Mouse (Mus musculus): ENCODE data around the gene Hltf. TPM values are rescaled to one million over a fixed set of nuclear protein-coding genes. Genes with fewer than 3 reads are reported as not detected.

Gene Hltf
- polyA plus RNA-seq, 1 experiment, result 7.8 TPM

- Histone ChIP-seq H3K4me3 (ENCODE audit: insufficient read depth, low read depth, low read length) (no peak overlapping the region), H3K27ac (replicated peaks; ENCODE audit: low read depth, low read length) (no peak overlapping the region), H3K4me1 (ENCODE audit: control insufficient read depth, insufficient read depth, insufficient read length, low read length) (peaks cover 2% of the 10 kb centered on the region; the same call in 1 of the 2 replicates)
These were observed 90.0 kb downstream of the Hltf start for GRCm38 (mm10) chr3:20147647-20148046.

GRCm38 (mm10) chr3:20150511-20150910 is 92.9 kb downstream of the Hltf start:
- no peak overlapping the region for H3K27ac ChIP-seq (replicated peaks; ENCODE audit: low read depth, low read length)
- H3K4me1 ChIP-seq (ENCODE audit: control insufficient read depth, insufficient read depth, insufficient read length, low read length), result peaks cover 7% of the 10 kb centered on the region; the same call in 1 of the 2 replicates
- H3K4me3 ChIP-seq (ENCODE audit: insufficient read depth, low read depth, low read length), result no peak overlapping the region

- Histone ChIP-seq H3K4me1 (ENCODE audit: control insufficient read depth, insufficient read depth, insufficient read length, low read length) (peaks cover 7% of the 10 kb centered on the region; the same call in 1 of the 2 replicates), H3K27ac (replicated peaks; ENCODE audit: low read depth, low read length) (no peak overlapping the region), H3K4me3 (ENCODE audit: insufficient read depth, low read depth, low read length) (no peak overlapping the region)
These were observed 94.0 kb downstream of the Hltf start for GRCm38 (mm10) chr3:20151651-20152050.

- peaks cover 7% of the 10 kb centered on the region; the same call in 1 of the 2 replicates for H3K4me1 ChIP-seq (ENCODE audit: control insufficient read depth, insufficient read depth, insufficient read length, low read length)
- H3K27ac ChIP-seq (replicated peaks; ENCODE audit: low read depth, low read length), result peak within 1 kb of the TSS; percentile 81
- H3K4me3 ChIP-seq (ENCODE audit: insufficient read depth, low read depth, low read length), result peak within 1 kb of the TSS; percentile 98
These were observed 97.1 kb downstream of the Hltf start, which contains the start of gene Gyg for GRCm38 (mm10) chr3:20154531-20155367. Gene Gyg (minus strand): TSS chr3:20155317.

- Histone ChIP-seq H3K4me1 (ENCODE audit: control insufficient read depth, insufficient read depth, insufficient read length, low read length) (peaks cover 7% of the 10 kb centered on the region; the same call in 1 of the 2 replicates), H3K4me3 (ENCODE audit: insufficient read depth, low read depth, low read length) (no peak overlapping the region), H3K27ac (replicated peaks; ENCODE audit: low read depth, low read length) (no peak overlapping the region)
These were observed 97.9 kb downstream of the Hltf start for GRCm38 (mm10) chr3:20155476-20155875.

- no peak overlapping the region for H3K27ac ChIP-seq (replicated peaks; ENCODE audit: low read depth, low read length)
- H3K4me3 ChIP-seq (ENCODE audit: insufficient read depth, low read depth, low read length), result no peak overlapping the region
- H3K4me1 ChIP-seq (ENCODE audit: control insufficient read depth, insufficient read depth, insufficient read length, low read length), result no peaks in the 10 kb centered on the region; the same call in 1 of the 2 replicates
These were observed 109.9 kb downstream of the Hltf start for GRCm38 (mm10) chr3:20167487-20167886.

Other genes starting within 250 kb of the Hltf start
- 25.5 and 33.9 TPM in 2 replicates for gene Cp, start 100.8 kb upstream of the Hltf start, polyA plus RNA-seq (2012; ENCODE audit: insufficient read depth, insufficient read length, missing spikeins)
- 7.9 and 8.4 TPM in 2 replicates for gene Hps3, start 22.5 kb upstream of the Hltf start, polyA plus RNA-seq (2012; ENCODE audit: insufficient read depth, insufficient read length, missing spikeins)
- 134 and 170 TPM in 2 replicates for gene Gyg, start 97.5 kb downstream of the Hltf start, polyA plus RNA-seq (2012; ENCODE audit: insufficient read depth, insufficient read length, missing spikeins)
- 5.0 and 7.4 TPM in 2 replicates for gene Cpa3, start 184.4 kb downstream of the Hltf start, polyA plus RNA-seq (2012; ENCODE audit: insufficient read depth, insufficient read length, missing spikeins)
- not detected in 2 replicates for gene Cpb1, start 217.9 kb downstream of the Hltf start, polyA plus RNA-seq (2012; ENCODE audit: insufficient read depth, insufficient read length, missing spikeins)